Mouse (Mus musculus) liver, adult 2 months (tissue): ENCODE results near the gene Cryzl1. TPM values are rescaled to one million over a fixed set of nuclear protein-coding genes. Genes with fewer than 3 reads are reported as not detected.
"Not testable (repeated sequence)": the region's sequence is repeated elsewhere in the genome, so short reads cannot be mapped to it uniquely, and the experiment has no call there.

Source experiments
- DNase-seq: peaks from one replicate; pipeline ENCODE4 v3.0.0-alpha.2; 2011; ENCODE audit warnings: low read depth, low spot score; ENCODE audit errors: extremely low read depth
- H3K27ac ChIP-seq: fragments of 200-500 bp; replicated peaks from 2 replicates; pipeline ENCODE4 v1.5.1; 2012; ENCODE audit warnings: low read depth, mild to moderate bottlenecking, control low read depth, inconsistent platforms, low read length; ENCODE audit not compliant: insufficient read depth
- H3K27me3 ChIP-seq: fragments of 200-500 bp; 2 replicates; pipeline ENCODE4 v1.6.1; 2012; ENCODE audit warnings: mild to moderate bottlenecking, moderate library complexity, low read length, inconsistent platforms; ENCODE audit not compliant: control insufficient read depth, insufficient read depth
- H3K36me3 ChIP-seq: fragments of 200-500 bp; 2 replicates; pipeline ENCODE4 v1.6.1; 2012; ENCODE audit warnings: low read length, inconsistent platforms; ENCODE audit not compliant: control insufficient read depth, insufficient read depth
- H3K4me1 ChIP-seq: fragments of 200-500 bp; 2 replicates; pipeline ENCODE4 v1.6.1; 2011; ENCODE audit warnings: low read length; ENCODE audit not compliant: control insufficient read depth, insufficient read depth
- H3K4me3 ChIP-seq: fragments of 200-500 bp; 2 replicates; pipeline ENCODE4 v1.5.1; 2011; ENCODE audit warnings: low read depth, mild to moderate bottlenecking, control low read depth, low read length, moderate library complexity; ENCODE audit not compliant: insufficient read depth
- H3K79me2 ChIP-seq: fragments of 200-500 bp; 2 replicates; pipeline ENCODE4 v1.6.1; 2012; ENCODE audit warnings: inconsistent platforms, mild to moderate bottlenecking, low read length, moderate library complexity; ENCODE audit not compliant: control insufficient read depth, insufficient read depth
- H3K9ac ChIP-seq: fragments of 200-500 bp; 2 replicates; pipeline ENCODE4 v1.6.1; 2012; ENCODE audit warnings: low read depth, mild to moderate bottlenecking, control low read depth, inconsistent platforms, low read length
- CTCF ChIP-seq: fragments of 200-500 bp; IDR thresholded peaks from 2 replicates; pipeline ENCODE4 v1.5.1; 2011; ENCODE audit warnings: low read depth, low read length, control low read depth
- POLR2A ChIP-seq: fragments of 200-500 bp; IDR thresholded peaks from 2 replicates; pipeline ENCODE4 v1.6.1; 2011; ENCODE audit warnings: low read length, control low read depth; ENCODE audit not compliant: insufficient read depth; ENCODE audit errors: extremely low read depth
- WGBS: fragments of 180-500 bp; shearing (Covaris S2); methylation state at CpG from one replicate; pipeline ENCODE4 v1.1.7; 2018; 5-methylcytosine and 5-hydroxymethylcytosine counted together
- polyA plus RNA-seq: library from polyadenylated mRNA; depleted of rRNA; stranded (reverse); fragments of >200 nt; gene quantifications from 2 replicates; pipeline ENCODE4 v1.2.3, GENCODE M21; 2012
- total RNA-seq: library from RNA; depleted of rRNA; stranded (reverse); fragments of >200 nt; gene quantifications from 2 replicates; pipeline ENCODE4 v1.2.3, GENCODE M21; 2014

Cryzl1 gene
- total and polyA plus RNA-seq, 2 experiments: 9.6 to 23.1 TPM

DNA sequence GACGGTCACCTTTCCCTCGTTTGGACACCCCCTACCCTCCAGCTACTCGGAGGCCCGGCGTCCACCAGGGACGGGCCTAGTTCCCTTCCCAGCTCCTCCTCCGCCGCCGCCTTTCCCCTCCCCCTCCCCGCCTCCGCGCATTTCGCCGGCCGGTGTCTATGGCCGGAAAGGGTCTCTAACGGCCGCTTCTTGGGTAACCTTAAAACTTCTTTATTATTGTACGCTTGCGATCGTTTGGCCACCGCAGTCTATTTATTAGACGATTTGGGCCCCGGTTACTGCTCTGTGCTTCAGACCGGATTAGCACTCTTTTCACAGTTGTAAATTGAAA lies 80.6 kb downstream of the Cryzl1 start:
- no peaks in the 10 kb centered on the region for H3K27me3 ChIP-seq
- peak overlapping the region; percentile 92 for H3K27ac ChIP-seq
- peak overlapping the region; percentile 86 for H3K9ac ChIP-seq
- peak overlapping the region; percentile 79 for H3K4me3 ChIP-seq
- TF ChIP-seq CTCF: no peak
- no peak for TF ChIP-seq POLR2A
- WGBS: under 1% methylated on average over 25 of the region's 25 CpGs
- DNase-seq: peak; percentile 54
- peaks cover 14% of the 10 kb centered on the region for H3K4me1 ChIP-seq
- H3K36me3 ChIP-seq: peaks cover 10% of the 10 kb centered on the region
- H3K79me2 ChIP-seq: peaks cover 11% of the 10 kb centered on the region

DNA sequence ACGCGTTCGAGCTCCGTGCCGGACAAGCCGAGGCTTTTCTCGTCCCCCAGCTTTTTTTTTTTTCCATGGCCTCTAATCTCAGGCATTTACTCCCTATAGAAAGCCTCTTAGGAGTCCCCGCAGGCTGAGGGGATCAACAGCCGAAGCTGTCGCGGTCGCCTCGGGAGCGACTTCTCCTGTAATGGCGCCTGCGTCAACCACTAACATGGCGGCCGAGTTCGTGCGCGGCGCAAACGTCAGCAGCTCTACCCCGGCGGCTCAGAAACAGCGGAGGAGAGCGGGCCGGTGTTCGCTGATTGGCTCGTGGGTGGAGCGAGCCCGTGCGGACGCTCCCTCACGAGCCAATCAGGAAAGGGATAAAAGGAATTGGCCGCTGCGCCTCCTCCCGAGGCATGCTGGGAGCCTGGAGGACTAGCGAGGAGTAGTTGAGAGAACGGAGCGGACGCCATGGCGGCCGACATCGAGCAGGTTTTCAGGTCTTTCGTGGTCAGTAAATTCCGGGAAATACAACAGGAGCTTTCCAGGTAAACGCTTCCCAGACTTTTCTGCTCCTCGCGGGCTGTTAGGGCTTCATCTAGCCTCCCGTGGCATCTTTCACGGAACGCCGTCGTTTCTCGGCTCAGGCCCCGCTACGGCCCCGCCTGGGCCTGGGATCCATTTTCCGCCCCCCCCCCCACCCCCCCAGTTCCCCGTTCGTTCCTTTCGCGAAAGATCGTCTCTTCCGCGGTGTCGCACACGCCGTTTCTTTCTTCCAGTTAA lies 81.1 kb downstream of the Cryzl1 start, which contains the start of gene Son:
Gene Son (plus strand): TSS at position 46 of the 759 bp plus-strand sequence.
- Histone ChIP-seq H3K79me2 (peaks cover 11% of the 10 kb centered on the region), H3K36me3 (peaks cover 10% of the 10 kb centered on the region), H3K4me1 (peaks cover 14% of the 10 kb centered on the region), H3K27me3 (no peaks in the 10 kb centered on the region), H3K27ac (peak within 1 kb of the TSS; percentile 93), H3K4me3 (peak within 1 kb of the TSS; percentile 79), H3K9ac (peak within 1 kb of the TSS; percentile 86)
- WGBS: under 1% methylated on average over 69 of the region's 70 CpGs
- TF ChIP-seq POLR2A (peak; percentile 90), CTCF (no peak)
- DNase-seq: peak; percentile 93

DNA sequence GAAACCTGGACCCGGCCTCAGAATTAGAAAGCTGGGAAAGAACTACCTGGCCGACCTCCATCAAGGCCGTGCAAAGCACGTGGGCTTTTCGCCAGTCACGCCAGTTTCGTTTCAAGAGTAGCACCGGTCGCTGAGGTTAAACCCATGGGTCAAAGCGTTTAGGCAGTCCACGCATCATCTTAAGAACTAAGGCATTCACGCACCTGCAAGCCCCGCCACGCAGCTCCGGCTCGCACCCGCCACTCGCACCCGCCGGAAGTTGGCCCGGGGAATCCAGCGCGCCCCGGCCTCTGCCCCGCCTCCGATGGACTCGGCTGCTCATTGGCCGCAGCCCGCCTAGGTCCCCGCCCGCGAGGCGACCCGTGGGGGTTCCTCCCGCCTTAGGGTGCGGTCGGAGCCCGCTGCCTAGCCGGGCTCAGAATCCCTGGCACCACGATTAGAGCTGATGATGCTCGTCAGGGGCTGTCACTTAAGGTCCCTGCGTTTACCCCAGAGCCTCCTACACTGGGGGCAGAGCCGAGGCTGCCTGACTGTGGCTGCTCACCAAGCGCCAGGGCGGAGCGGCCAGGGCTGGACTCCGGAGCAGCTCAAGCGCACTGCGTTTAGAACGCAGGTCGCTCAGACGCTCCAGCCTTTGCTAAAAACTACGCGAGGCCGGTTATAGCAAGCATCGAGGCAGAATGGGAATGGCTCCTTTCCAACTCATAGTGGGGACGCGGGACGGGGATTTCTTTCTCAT lies 81.9 kb downstream of the Cryzl1 start, which contains the start of gene Gart:
Gene Gart (minus strand): TSS at position 272 of the 739 bp plus-strand sequence.
- DNase-seq: peak; percentile 75
- under 1% methylated on average over 59 of the region's 59 CpGs for WGBS
- Histone ChIP-seq H3K4me3 (peak within 1 kb of the TSS; percentile 79), H3K27me3 (no peaks in the 10 kb centered on the region), H3K79me2 (peaks cover 3% of the 10 kb centered on the region), H3K4me1 (peaks cover 7% of the 10 kb centered on the region), H3K36me3 (peaks cover 6% of the 10 kb centered on the region), H3K27ac (peak within 1 kb of the TSS; percentile 93), H3K9ac (peak within 1 kb of the TSS; percentile 86)
- TF ChIP-seq POLR2A (peak; percentile 95), CTCF (no peak)

DNA sequence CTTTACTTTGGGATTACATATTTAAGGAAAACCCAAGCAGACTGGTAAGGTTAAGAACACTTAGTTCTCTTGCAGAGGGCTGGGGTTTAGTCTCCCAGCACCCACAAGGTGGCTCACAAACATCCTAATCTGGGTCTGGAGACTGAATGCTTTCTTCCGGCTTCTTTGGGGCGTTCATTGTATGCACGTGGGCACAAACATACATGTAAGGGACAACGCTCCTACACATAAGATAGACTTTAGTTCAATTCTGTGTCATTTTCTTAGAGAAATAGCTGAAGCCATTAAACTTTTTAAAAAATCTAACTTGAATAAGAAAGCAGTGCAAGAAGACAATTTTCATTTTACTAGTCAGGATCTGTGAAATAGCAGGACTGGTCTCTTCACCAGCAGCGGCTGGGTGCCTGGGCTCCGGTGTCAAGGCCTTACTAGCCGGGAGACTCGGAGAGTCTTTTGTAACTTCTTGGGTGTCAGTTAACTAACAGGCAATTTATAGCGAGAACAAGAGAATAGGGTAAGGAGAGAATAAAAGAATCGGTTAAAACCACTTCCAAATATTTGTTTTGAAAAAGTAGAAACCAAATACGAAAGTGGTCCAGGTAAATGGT lies 82.7 kb downstream of the Cryzl1 start:
- Histone ChIP-seq H3K9ac (no peak overlapping the region; the same call in 1 of the 2 replicates), H3K79me2 (peaks cover 2% of the 10 kb centered on the region; the same call in 1 of the 2 replicates), H3K4me3 (peak overlapping the region; percentile 64), H3K36me3 (peaks cover 12% of the 10 kb centered on the region), H3K27me3 (no peaks in the 10 kb centered on the region), H3K27ac (peak overlapping the region; percentile 71), H3K4me1 (peaks cover 7% of the 10 kb centered on the region)
- WGBS: under 1% methylated on average over 11 of the region's 11 CpGs
- DNase-seq: no peak
- TF ChIP-seq POLR2A (no peak), CTCF (no peak)

DNA sequence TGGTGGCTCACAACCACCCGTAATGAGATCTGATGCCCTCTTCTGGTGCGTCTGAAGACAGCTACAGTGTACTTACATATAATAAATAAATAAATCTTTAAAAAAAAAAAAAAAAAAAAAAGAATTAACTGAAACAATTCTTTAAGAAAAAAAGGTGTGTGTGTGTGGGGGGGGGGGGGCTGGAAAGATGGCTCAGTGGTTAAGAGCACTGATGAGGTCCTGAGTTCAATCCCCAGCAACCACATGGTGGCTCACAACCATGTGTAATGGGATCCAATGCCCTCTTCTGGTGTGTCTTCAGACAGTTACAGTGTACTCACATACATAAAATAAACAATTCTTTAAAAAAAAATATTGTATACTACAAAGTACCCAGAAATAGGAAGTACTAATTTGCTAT lies 83.4 kb downstream of the Cryzl1 start:
- not testable (repeated sequence) for H3K27me3 ChIP-seq, DNase-seq, H3K9ac ChIP-seq, H3K79me2 ChIP-seq, H3K4me3 ChIP-seq, H3K4me1 ChIP-seq, H3K27ac ChIP-seq
- H3K36me3 ChIP-seq: peaks cover 15% of the 10 kb centered on the region
- WGBS: 38% methylated on average over 1 of the region's 2 CpGs
